Mouse (Mus musculus) forebrain, embryonic 11.5 days (tissue): ENCODE results near the gene Nppa. TPM values are rescaled to one million over a fixed set of nuclear protein-coding genes. Genes with fewer than 3 reads are reported as not detected.
A peak's percentile ranks its signal among the peaks of the same experiment; 100 is the strongest.

Experiments used
- ATAC-seq: fragments of 200-750 bp; cut with Nextera tagmentation; replicated peaks from 2 replicates; pipeline ENCODE4 v1.8.0; 2017; ENCODE audit warnings: moderate TSS enrichment; ENCODE audit not compliant: low FRiP score
- DNase-seq: peaks from one replicate; pipeline ENCODE4 v3.0.0-alpha.2; 2017; ENCODE audit warnings: low spot score
- H3K27ac ChIP-seq: fragments of 300-500 bp; sonication (generic); 2 replicates; pipeline ENCODE4 v1.5.1; 2014; ENCODE audit warnings: low read depth, low read length
- H3K27me3 ChIP-seq: fragments of 300-500 bp; sonication (generic); 2 replicates; pipeline ENCODE4 v1.6.1; 2014; ENCODE audit warnings: mild to moderate bottlenecking, low read length, mixed read lengths; ENCODE audit not compliant: control insufficient read depth, insufficient read depth
- H3K36me3 ChIP-seq: fragments of 300-500 bp; sonication (generic); 2 replicates; pipeline ENCODE4 v1.6.1; 2014; ENCODE audit warnings: mild to moderate bottlenecking, low read length, moderate library complexity, mixed read lengths; ENCODE audit not compliant: control insufficient read depth, insufficient read depth
- H3K4me1 ChIP-seq: fragments of 300-500 bp; sonication (generic); replicated peaks from 2 replicates; pipeline ENCODE4 v1.6.1; 2014; ENCODE audit warnings: low read length, mixed read lengths; ENCODE audit not compliant: control insufficient read depth, insufficient read depth
- H3K4me2 ChIP-seq: fragments of 300-500 bp; sonication (generic); 2 replicates; pipeline ENCODE4 v1.6.1; 2014; ENCODE audit warnings: low read depth, mild to moderate bottlenecking, low read length, moderate library complexity, mixed read lengths; ENCODE audit not compliant: severe bottlenecking
- H3K4me3 ChIP-seq: fragments of 300-500 bp; sonication (generic); 2 replicates; pipeline ENCODE4 v1.5.1; 2014; ENCODE audit warnings: low read depth, low read length
- H3K9ac ChIP-seq: fragments of 300-500 bp; sonication (generic); 2 replicates; pipeline ENCODE4 v1.6.1; 2014; ENCODE audit warnings: low read length
- H3K9me3 ChIP-seq: fragments of 300-500 bp; sonication (generic); 2 replicates; pipeline ENCODE4 v1.6.1; 2016; ENCODE audit warnings: low read length, mixed read lengths; ENCODE audit not compliant: control insufficient read depth
- WGBS: fragments of 180-500 bp; shearing (Covaris S2); extraction: QIAGEN DNeasy Blood & Tissue Kit; methylation state at CpG from one replicate; pipeline ENCODE4 v1.1.7; 2014; 5-methylcytosine and 5-hydroxymethylcytosine counted together
- polyA plus RNA-seq: library from polyadenylated mRNA; unstranded; fragments of >200 nt; fragmentation: Nextera tagmentation; extraction: Ambion mirVana; gene quantifications from 2 replicates; pipeline ENCODE4 v1.2.1, GENCODE M21; 2014

Nppa gene
- polyA plus RNA-seq, result 0.29 TPM in 1 of 2 replicates, not detected in the other

DNA sequence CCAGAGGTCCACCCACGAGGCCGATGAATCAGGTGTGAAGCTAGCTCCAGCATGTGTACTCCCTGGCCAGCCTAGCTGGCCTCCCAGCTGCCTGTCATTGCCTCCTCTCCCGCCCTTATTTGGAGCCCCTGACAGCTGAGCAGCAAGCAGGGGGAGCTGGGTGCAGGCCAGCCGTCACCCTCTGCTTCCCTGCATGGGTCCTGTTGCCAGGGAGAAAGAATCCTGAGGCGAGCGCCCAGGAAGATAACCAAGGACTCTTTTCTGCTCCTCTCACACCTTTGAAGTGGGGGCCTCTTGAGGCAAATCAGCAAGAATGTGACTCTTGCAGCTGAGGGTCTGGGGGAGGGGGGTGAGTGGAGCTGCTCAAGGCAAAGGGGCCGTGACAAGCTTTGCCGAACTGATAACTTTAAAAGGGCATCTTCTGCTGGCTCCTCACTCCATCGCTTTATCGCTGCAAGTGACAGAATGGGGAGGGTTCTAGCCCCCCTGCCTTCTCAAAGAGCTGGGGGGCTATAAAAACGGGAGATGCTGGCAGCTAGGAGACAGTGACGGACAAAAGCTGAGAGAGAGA is at the start of gene Nppa:
Gene Nppa, plus strand, starts transcription at position 521 of the 571 bp plus-strand sequence.
- H3K4me2 ChIP-seq, result no peak within 1 kb of the TSS
- WGBS, result 60% methylated on average over 12 of the region's 12 CpGs
- no peak within 1 kb of the TSS for H3K27ac ChIP-seq
- H3K36me3 ChIP-seq, result peaks cover 6% of the 10 kb centered on the region
- ATAC-seq, result no peak
- H3K27me3 ChIP-seq, result no peaks in the 10 kb centered on the region
- no peaks in the 10 kb centered on the region for H3K4me1 ChIP-seq
- H3K4me3 ChIP-seq, result no peak within 1 kb of the TSS
- H3K9me3 ChIP-seq, result no peaks in the 10 kb centered on the region
- H3K9ac ChIP-seq, result no peak within 1 kb of the TSS
- DNase-seq, result no peak

DNA sequence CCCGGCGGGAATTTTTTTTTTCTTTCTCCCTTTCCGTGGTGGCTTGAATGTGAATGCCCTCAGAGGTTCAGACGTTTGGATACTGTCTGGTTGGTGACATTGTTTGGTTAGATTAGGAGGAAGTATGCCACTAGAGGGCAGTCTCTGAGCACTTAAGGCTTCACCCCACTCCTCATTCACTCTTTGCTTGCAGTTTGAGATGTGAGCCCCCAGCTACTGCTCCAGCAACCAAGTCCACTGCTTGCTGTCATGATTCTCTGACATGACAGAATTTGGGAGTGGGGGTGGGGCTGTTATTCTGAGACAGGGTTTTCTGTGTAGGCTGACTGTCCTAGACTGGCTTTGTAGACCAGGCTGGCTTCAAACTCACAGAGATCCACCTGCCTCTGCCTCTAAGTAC is 46.9 kb upstream of the Nppa start:
- H3K9me3 ChIP-seq, result no peaks in the 10 kb centered on the region
- DNase-seq, result no peak
- no peaks in the 10 kb centered on the region for H3K4me1 ChIP-seq
- no peak overlapping the region for H3K4me2 ChIP-seq
- no peaks in the 10 kb centered on the region for H3K27me3 ChIP-seq
- H3K9ac ChIP-seq, result no peak overlapping the region
- H3K36me3 ChIP-seq, result no peaks in the 10 kb centered on the region
- WGBS, result 12% methylated on average over 4 of the region's 4 CpGs
- no peak overlapping the region for H3K27ac ChIP-seq
- H3K4me3 ChIP-seq, result no peak overlapping the region
- peak; percentile 55; the same call in 1 of the 2 replicates for ATAC-seq

DNA sequence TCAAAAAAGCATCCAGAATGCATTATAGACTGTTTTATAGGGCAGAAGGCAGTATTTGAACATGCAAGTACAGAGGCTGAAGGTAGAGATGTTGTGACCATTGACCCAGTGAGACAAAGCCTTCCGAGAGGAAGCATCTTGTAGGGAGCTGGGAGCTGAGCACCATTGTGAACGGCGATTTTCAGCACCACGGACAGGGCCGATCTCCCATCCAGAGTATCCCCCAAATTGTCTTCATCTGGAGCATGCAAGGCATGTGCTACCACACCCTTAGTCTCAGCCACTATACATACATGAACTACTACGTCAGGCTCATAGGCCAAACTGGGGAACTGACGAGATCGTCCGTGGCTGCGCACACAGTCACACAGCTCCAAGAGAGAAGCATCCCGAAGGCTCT is 43.4 kb upstream of the Nppa start:
- no peak overlapping the region for H3K27ac ChIP-seq
- no peaks in the 10 kb centered on the region for H3K4me1 ChIP-seq
- H3K27me3 ChIP-seq, result no peaks in the 10 kb centered on the region
- no peaks in the 10 kb centered on the region for H3K36me3 ChIP-seq
- no peak overlapping the region for H3K9ac ChIP-seq
- no peak overlapping the region for H3K4me2 ChIP-seq
- peak; percentile 67 for DNase-seq
- H3K4me3 ChIP-seq, result no peak overlapping the region
- ATAC-seq, result no peak
- no peaks in the 10 kb centered on the region for H3K9me3 ChIP-seq
- 44% methylated on average over 11 of the region's 11 CpGs for WGBS

DNA sequence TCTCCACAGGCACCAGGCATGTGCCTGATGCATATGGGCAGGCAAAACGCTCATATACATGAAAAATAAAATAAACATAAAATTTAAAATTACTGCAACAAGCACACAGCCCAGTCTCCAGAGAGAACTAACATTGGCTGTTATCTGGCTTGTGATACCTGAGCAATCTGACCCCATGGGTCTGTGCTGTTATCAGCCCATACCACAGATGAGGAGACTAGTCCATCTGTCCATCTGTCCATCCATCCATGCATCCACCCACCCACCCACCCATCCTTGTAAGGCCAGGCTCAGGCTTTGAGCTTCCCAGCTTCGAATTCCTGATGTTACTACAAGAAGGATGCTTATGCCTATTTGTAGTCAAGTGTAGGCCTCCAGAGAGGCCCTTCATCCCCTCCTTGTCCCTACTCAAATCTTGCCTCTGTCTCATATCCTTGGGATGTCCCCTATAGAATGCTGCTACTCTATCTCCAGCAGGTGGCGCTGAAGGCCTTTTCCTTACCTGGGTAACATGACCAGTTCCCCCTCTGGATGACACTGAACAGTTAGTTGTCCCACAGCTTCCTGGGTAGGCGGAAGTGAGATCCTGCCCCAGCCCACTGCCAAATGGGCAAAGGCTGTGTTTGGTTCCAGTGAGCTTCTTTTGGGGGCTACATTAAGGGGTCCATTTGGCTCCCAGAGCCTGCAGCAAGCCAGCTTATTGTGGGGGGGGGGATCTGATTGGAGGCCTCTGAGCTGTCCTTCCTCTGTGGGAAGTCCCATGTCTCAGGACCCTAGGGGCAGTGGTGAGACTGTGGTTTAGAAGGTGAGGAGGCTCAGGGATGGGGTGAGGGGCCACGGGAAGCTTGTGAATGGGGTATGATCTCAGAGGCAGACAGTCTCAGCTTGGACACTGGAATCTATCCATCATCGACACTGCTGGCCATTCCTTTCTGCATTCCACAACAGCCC is 40.4 kb upstream of the Nppa start:
- no peak overlapping the region for H3K9ac ChIP-seq
- DNase-seq (peak; percentile 80), ATAC-seq (peak; percentile 78)
- no peaks in the 10 kb centered on the region for H3K27me3 ChIP-seq
- no peaks in the 10 kb centered on the region for H3K36me3 ChIP-seq
- H3K4me1 ChIP-seq, result no peaks in the 10 kb centered on the region
- no peaks in the 10 kb centered on the region for H3K9me3 ChIP-seq
- WGBS, result 43% methylated on average over 6 of the region's 6 CpGs
- H3K4me2 ChIP-seq, result no peak overlapping the region
- no peak overlapping the region for H3K4me3 ChIP-seq
- no peak overlapping the region for H3K27ac ChIP-seq

DNA sequence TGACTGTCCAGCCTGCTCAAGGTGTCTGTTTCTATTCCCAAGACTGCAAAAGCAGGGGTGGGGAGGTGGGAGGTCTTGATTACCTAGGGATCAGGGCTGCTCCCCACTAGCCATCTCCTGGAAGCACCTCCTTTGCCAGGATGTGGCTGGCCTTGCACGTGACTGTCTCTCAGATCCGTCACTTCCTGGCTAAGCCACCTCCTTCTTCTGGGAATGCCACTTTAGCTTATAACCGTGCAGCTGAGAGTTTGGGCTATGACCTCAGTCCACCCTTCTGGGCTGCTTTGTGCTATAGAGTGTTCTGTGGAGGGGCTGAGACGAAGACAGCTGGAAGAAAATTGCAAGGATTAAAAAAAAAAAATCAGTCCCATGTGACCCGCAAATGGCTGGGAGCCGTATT is 37.7 kb upstream of the Nppa start:
- no peak for ATAC-seq
- no peak for DNase-seq
- no peaks in the 10 kb centered on the region for H3K4me1 ChIP-seq

DNA sequence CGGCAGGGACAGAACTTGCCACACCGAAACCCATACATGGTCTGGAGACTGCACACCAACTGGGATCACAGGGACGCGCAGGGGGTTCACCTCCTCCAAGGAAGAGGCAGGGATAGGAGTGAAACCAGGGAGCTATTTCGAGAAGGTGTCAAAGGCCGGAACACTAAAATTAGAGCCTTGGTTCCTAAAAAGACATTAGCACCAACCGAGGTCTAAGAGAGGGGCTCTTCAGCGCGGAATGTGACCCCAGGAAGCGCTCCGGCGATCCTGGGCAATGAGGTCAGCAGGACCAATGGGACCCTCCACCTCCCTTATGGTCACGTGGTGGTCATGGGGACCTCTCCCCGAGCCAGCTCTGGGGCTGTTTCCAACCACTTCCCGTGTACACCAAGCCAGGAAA is 36.9 kb upstream of the Nppa start:
- DNase-seq, result no peak
- WGBS, result 87% methylated on average over 15 of the region's 15 CpGs
- H3K4me1 ChIP-seq, result no peaks in the 10 kb centered on the region
- no peaks in the 10 kb centered on the region for H3K9me3 ChIP-seq
- no peak overlapping the region for H3K4me2 ChIP-seq
- no peak for ATAC-seq
- no peak overlapping the region for H3K4me3 ChIP-seq
- no peak overlapping the region for H3K9ac ChIP-seq
- no peaks in the 10 kb centered on the region for H3K36me3 ChIP-seq
- no peak overlapping the region for H3K27ac ChIP-seq
- H3K27me3 ChIP-seq, result no peaks in the 10 kb centered on the region

More for the DNA sequence above, 37.7 kb upstream of the Nppa start:
- H3K9ac ChIP-seq, result no peak overlapping the region
- H3K36me3 ChIP-seq, result no peaks in the 10 kb centered on the region
- no peaks in the 10 kb centered on the region for H3K27me3 ChIP-seq
- H3K4me2 ChIP-seq, result no peak overlapping the region
- WGBS, result 66% methylated on average over 6 of the region's 6 CpGs
- no peaks in the 10 kb centered on the region for H3K9me3 ChIP-seq
- no peak overlapping the region for H3K4me3 ChIP-seq
- no peak overlapping the region for H3K27ac ChIP-seq

DNA sequence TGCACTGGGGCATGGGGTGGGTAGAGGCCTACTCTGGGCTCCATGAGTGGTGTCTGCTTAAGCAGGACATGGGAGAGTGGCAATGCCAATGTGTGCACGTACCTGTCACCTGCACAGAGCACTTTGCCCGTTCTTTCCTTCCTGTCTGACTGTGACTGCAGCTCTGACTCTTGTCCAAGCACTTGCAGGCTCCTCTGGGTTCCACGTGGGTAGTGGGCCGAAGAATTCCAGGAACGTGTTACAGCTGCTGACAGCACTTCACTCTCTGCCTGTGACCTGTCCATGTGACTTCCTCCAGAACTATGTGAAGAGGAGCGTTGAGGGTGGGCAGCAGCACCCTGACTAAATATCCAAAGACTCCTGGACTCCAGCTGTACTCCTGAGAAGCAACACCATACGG is 34.8 kb upstream of the Nppa start:
- DNase-seq (no peak), ATAC-seq (no peak)
- Histone ChIP-seq H3K9ac (no peak overlapping the region), H3K4me1 (no peaks in the 10 kb centered on the region), H3K4me2 (no peak overlapping the region), H3K27me3 (no peaks in the 10 kb centered on the region), H3K27ac (no peak overlapping the region), H3K9me3 (no peaks in the 10 kb centered on the region), H3K4me3 (no peak overlapping the region), H3K36me3 (no peaks in the 10 kb centered on the region)
- 80% methylated on average over 7 of the region's 7 CpGs for WGBS

DNA sequence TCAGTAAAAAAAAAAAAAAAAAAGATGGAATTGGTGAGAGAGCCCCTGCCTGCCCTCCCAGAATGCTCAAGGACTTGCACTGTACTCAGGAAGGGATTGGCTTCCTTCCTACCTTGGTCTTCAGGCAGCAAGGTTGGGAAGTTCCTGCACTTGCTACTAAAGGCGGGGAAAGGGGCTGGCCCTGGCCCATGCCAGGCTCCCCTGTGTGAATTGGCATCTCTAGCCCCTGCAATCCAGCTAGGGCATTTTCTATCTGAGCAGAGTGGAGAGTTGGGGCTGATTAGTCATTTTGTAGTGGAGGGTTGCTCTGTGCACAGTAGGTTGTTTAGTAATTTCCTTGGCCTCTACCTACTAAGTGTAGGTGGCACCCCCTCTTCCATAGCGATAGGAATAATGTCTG is 31.7 kb upstream of the Nppa start:
- H3K9me3 ChIP-seq, result no peaks in the 10 kb centered on the region
- H3K4me2 ChIP-seq, result no peak overlapping the region
- no peak overlapping the region for H3K4me3 ChIP-seq
- no peak overlapping the region for H3K9ac ChIP-seq
- H3K36me3 ChIP-seq, result no peaks in the 10 kb centered on the region
- DNase-seq (no peak), ATAC-seq (no peak)
- WGBS, result 81% methylated on average over 2 of the region's 2 CpGs
- H3K27ac ChIP-seq, result no peak overlapping the region
- no peaks in the 10 kb centered on the region for H3K27me3 ChIP-seq
- H3K4me1 ChIP-seq, result no peaks in the 10 kb centered on the region
